Mouse (Mus musculus): ENCODE data around the gene Ttll9. TPM values are rescaled to one million over a fixed set of nuclear protein-coding genes. Genes with fewer than 3 reads are reported as not detected.

Ttll9 gene
- 4.6 and 4.8 TPM in 2 replicates for polyA plus RNA-seq (2012; rRNA removed)

DNA sequence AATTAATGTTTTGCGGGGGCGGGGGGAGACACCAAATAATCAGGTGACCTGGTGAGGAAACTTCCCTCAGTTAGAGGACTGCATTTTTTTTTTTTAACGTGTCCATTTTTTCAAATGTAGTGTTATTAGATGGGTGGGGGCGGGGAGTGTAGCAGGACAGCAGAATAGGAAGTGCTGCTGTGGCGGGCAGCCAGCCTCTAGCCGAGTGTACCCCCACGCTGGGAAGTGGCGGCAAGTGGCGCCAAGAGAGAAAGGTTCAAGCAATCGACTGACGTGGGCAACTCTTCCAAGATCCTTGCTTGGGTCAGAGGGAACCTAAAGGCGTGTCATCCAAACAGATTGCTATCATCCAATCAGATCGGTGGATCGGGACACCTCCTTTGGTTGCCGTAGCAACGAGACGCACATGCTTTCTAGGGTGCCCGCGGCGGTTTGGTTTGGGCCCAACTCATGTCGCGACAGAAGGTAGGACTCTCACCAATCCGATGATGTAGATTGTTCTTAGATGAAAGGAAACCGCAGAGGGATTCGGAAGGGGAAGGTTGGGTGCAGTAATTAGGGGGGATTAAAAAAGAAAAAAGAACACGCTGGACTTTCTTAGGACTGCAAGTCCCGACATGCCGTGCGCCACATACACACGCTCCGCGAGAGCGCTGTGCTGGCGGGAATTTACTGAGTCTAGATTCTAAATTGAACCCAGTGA is at the start of gene Ttll9:
TSS of gene Ttll9 (plus strand) at position 395 of the 703 bp plus-strand sequence.
- peak within 1 kb of the TSS; percentile 61 for H3K4me3 ChIP-seq (replicated peaks; ENCODE audit: insufficient read depth, low read depth, low read length)
- no peak for TF ChIP-seq POLR2A (IDR thresholded peaks at IDR 0.05; ENCODE audit: borderline replicate concordance, insufficient read depth, low read length)
- no peak for TF ChIP-seq CTCF (IDR thresholded peaks at IDR 0.05; ENCODE audit: borderline replicate concordance, insufficient read depth, low read depth, low read length)
- H3K27me3 ChIP-seq (ENCODE audit: control insufficient read depth, insufficient read depth, low read length): no peaks in the 10 kb centered on the region
- no peaks in the 10 kb centered on the region for H3K4me1 ChIP-seq (ENCODE audit: control insufficient read depth, insufficient read depth, low read length)
- under 1% methylated on average over 34 of the region's 34 CpGs for WGBS
- H3K27ac ChIP-seq (ENCODE audit: insufficient read depth, low read length): no peak within 1 kb of the TSS
- peak; percentile 84 to 86 for DNase-seq

DNA sequence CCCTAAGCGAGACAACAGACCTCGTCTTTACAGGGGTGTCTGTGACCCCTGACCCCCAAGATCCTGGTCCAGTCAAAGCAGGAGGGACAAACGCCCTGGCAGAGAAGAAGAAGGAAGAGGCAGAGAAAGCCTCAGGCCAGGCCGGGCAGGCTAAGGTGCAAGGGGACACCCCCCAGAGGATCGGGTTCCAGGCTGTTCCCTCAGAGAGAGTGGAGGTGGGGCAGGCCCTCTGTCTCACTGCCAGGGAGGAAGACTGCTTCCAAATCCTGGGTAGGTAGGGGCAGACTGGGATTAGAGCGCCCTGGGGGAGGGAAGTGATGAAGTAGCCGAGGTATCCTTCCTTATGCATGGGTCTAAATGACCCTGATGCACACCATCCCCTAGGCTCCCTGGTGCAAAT is 48.8 kb upstream of the Ttll9 start:
- Histone ChIP-seq H3K27ac (ENCODE audit: insufficient read depth, low read length) (no peak overlapping the region), H3K4me1 (ENCODE audit: control insufficient read depth, insufficient read depth, low read length) (peaks cover 14% of the 10 kb centered on the region), H3K27me3 (ENCODE audit: control insufficient read depth, insufficient read depth, low read length) (no peaks in the 10 kb centered on the region), H3K4me3 (replicated peaks; ENCODE audit: insufficient read depth, low read depth, low read length) (no peak overlapping the region)
- WGBS: 63% methylated on average over 7 of the region's 7 CpGs
- no peak for DNase-seq
- TF ChIP-seq CTCF (IDR thresholded peaks at IDR 0.05; ENCODE audit: borderline replicate concordance, insufficient read depth, low read depth, low read length) (no peak), POLR2A (IDR thresholded peaks at IDR 0.05; ENCODE audit: borderline replicate concordance, insufficient read depth, low read length) (no peak)

DNA sequence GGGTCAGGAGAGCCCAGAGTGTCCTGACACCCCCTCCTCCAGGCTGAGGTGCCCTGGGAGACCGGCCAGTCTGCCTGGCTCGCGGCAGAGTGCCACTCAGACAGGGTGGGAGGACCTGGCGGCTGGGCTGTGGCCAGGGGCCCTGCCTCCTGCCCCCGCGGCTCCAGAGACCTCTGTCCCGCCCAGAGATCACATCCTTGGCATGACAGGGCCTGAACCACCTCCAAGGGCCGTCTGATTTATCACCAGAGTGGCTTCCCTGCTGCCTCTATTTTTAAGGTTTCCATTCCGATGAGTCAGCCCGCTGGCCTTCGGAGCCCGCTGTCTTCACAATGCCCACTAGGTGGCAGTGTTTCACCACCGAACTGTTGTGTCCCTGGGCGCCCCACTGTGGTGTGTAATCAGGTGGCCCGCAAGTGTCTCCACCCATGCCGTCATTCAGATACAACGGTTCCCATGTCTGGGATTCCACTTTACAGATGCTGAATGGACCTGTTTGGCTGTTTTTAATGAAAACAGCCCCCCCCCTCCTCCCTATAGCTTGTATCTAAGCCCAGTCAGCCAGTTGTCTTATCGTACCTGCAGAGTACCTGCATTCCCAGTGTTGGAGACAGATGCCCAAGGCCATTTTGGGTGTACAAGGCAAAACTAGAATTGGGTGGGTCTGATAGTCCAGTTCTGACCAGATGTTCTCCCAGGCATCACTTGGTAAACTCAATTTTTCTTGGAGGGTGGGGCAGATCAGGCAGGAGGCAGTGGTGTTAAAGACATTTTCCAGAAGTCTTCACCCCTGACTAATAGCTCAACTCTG is 47.8 kb upstream of the Ttll9 start:
- Histone ChIP-seq H3K27ac (ENCODE audit: insufficient read depth, low read length) (no peak overlapping the region), H3K4me1 (ENCODE audit: control insufficient read depth, insufficient read depth, low read length) (peaks cover 14% of the 10 kb centered on the region), H3K27me3 (ENCODE audit: control insufficient read depth, insufficient read depth, low read length) (no peaks in the 10 kb centered on the region), H3K4me3 (replicated peaks; ENCODE audit: insufficient read depth, low read depth, low read length) (peak overlapping the region; percentile 38)
- peak; percentile 88 to 94 for DNase-seq
- WGBS: under 1% methylated on average over 16 of the region's 18 CpGs
- TF ChIP-seq CTCF (IDR thresholded peaks at IDR 0.05; ENCODE audit: borderline replicate concordance, insufficient read depth, low read depth, low read length) (peak; percentile 95), POLR2A (IDR thresholded peaks at IDR 0.05; ENCODE audit: borderline replicate concordance, insufficient read depth, low read length) (no peak)

DNA sequence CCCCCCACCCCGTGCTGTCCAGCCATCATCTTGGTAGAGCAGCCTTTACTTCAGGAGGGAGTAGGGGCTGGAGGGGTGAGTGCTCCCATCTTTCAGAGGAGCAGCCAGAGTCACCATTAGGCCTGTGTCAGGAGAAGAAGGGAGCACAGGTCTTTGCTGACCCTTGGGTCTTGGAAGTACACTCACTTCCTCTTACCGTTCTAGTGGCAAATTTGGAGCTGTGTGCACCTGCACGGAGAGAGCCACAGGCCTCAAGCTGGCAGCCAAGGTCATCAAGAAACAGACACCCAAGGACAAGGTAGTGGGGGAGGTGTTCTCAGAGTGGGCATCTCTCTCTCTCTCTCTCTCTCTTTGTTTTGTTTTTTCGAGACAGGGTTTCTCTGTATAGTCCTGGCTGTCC is 46.8 kb upstream of the Ttll9 start:
- WGBS: 79% methylated on average over 4 of the region's 4 CpGs
- H3K4me1 ChIP-seq (ENCODE audit: control insufficient read depth, insufficient read depth, low read length): peaks cover 14% of the 10 kb centered on the region
- TF ChIP-seq CTCF (IDR thresholded peaks at IDR 0.05; ENCODE audit: borderline replicate concordance, insufficient read depth, low read depth, low read length): no peak
- no peak for TF ChIP-seq POLR2A (IDR thresholded peaks at IDR 0.05; ENCODE audit: borderline replicate concordance, insufficient read depth, low read length)
- no peak overlapping the region for H3K27ac ChIP-seq (ENCODE audit: insufficient read depth, low read length)
- no peak overlapping the region for H3K4me3 ChIP-seq (replicated peaks; ENCODE audit: insufficient read depth, low read depth, low read length)
- DNase-seq: no peak
- no peaks in the 10 kb centered on the region for H3K27me3 ChIP-seq (ENCODE audit: control insufficient read depth, insufficient read depth, low read length)

DNA sequence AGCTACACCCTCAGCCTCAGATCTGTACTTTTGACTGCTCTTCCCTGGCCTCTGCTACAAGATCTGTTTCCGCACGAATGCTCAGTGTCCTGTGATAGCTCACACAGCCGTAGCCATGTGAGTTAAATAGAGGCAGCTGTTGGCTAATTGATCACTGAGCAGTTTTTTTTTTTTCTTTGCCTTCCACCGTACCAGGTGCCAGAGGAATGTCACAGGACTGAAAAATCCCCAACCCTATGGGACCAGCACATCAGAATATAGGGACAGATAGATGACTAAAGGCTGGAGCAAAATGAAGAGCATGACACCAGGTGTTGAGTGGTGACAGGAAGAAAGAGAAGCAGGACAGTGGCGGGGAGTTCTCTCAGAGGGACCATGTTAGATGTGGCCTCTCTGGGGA is 46.2 kb upstream of the Ttll9 start:
- Histone ChIP-seq H3K4me3 (replicated peaks; ENCODE audit: insufficient read depth, low read depth, low read length) (no peak overlapping the region), H3K27me3 (ENCODE audit: control insufficient read depth, insufficient read depth, low read length) (no peaks in the 10 kb centered on the region), H3K27ac (ENCODE audit: insufficient read depth, low read length) (no peak overlapping the region), H3K4me1 (ENCODE audit: control insufficient read depth, insufficient read depth, low read length) (peaks cover 9% of the 10 kb centered on the region)
- TF ChIP-seq CTCF (IDR thresholded peaks at IDR 0.05; ENCODE audit: borderline replicate concordance, insufficient read depth, low read depth, low read length): no peak
- TF ChIP-seq POLR2A (IDR thresholded peaks at IDR 0.05; ENCODE audit: borderline replicate concordance, insufficient read depth, low read length): no peak
- 72% methylated on average over 5 of the region's 5 CpGs for WGBS
- DNase-seq: no peak

DNA sequence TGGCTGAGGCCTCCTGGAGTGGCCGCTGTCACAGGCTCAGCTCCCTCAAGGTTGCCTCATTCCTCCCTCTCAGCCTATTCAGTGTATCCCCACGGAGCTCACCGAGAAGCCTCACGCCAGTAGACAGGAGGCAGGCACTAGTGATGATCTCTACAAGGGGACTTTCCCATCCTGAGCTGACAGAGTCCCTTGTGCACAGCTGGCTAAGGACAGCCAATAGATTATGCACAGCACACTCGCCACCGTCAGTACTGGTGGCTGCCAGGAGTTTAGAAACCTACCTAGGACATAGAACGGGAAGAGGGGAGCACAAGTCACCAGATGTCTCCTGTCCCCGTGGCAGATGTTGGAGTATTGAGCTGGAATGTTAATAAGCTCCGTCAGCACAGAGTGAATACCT is 44.6 kb upstream of the Ttll9 start:
- WGBS: 56% methylated on average over 9 of the region's 9 CpGs
- no peak for DNase-seq
- H3K27me3 ChIP-seq (ENCODE audit: control insufficient read depth, insufficient read depth, low read length): no peaks in the 10 kb centered on the region
- H3K4me1 ChIP-seq (ENCODE audit: control insufficient read depth, insufficient read depth, low read length): peaks cover 10% of the 10 kb centered on the region
- no peak for TF ChIP-seq POLR2A (IDR thresholded peaks at IDR 0.05; ENCODE audit: borderline replicate concordance, insufficient read depth, low read length)
- no peak for TF ChIP-seq CTCF (IDR thresholded peaks at IDR 0.05; ENCODE audit: borderline replicate concordance, insufficient read depth, low read depth, low read length)
- H3K27ac ChIP-seq (ENCODE audit: insufficient read depth, low read length): no peak overlapping the region
- H3K4me3 ChIP-seq (replicated peaks; ENCODE audit: insufficient read depth, low read depth, low read length): no peak overlapping the region

DNA sequence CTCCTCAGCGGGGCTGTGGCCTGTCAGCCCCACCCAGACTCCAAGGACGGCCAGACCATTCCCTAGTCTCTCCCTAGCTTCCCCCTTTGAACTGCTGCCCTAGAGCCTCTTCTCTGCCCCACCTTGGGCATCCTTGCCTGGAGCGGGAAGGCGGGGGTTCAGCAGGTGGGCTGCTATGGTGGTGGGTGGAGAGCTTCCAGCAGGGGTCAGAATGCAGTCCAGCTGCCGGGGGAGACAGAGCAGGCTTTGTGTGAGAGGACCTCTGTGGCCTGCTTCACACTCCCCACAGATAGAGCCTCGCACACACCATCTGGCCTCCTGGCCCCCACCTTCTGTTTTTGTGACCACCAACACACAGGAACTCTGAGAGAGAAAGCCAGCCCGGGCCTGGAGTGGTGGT is 39.9 kb upstream of the Ttll9 start:
- Histone ChIP-seq H3K4me1 (ENCODE audit: control insufficient read depth, insufficient read depth, low read length) (peaks cover 24% of the 10 kb centered on the region), H3K27ac (ENCODE audit: insufficient read depth, low read length) (no peak overlapping the region), H3K4me3 (replicated peaks; ENCODE audit: insufficient read depth, low read depth, low read length) (no peak overlapping the region), H3K27me3 (ENCODE audit: control insufficient read depth, insufficient read depth, low read length) (no peaks in the 10 kb centered on the region)
- DNase-seq: no peak
- no peak for TF ChIP-seq CTCF (IDR thresholded peaks at IDR 0.05; ENCODE audit: borderline replicate concordance, insufficient read depth, low read depth, low read length)
- TF ChIP-seq POLR2A (IDR thresholded peaks at IDR 0.05; ENCODE audit: borderline replicate concordance, insufficient read depth, low read length): no peak
- WGBS: 31% methylated on average over 7 of the region's 7 CpGs
